Mouse (Mus musculus): Measurements from ENCODE around the gene Dusp3. TPM values are rescaled to one million over a fixed set of nuclear protein-coding genes. Genes with fewer than 3 reads are reported as not detected.

Gene Dusp3
- polyA plus RNA-seq, 1 experiment: 81.1 TPM

DNA sequence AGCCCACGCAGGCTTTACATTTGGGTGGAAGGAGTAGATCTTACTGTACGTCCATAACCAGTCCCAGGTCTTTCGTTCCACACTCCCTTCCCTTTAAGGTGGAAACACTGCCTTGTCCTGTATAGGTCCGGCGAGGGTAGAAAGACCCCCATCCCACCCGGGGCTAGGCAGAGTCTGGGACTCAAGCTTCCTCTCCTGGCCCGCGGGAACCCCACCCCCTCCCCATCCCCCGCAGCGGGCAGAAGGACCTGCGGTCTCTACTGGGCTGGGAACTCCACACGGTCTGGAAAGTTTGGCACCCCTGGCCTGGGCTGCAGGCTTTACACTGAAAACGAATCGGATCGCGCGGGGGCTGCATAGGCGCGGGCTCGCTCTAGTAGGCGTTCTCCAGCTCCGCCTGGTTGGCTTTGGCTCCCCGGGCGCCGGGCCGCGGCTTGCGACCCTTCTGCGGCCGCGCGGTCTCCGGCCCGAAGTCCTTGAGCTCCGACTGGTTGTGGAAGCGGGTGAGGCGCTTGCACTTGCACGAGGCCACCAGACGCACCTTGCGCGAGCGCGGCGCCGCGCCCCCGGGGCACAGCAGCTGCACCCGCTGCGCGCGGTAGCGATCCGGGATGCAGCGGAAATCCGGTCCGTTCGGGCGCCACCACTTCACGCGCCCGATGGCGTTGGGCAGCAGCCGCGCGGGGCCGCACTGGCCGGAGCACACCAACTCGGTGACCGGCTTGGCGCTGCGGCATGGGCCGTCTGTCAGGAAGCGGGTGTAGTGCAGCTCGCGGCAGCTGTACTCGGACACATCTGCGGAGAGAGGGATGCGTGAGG, 23.1 kb downstream of the Dusp3 start:
- H3ac ChIP-seq (ENCODE audit: control insufficient read depth, insufficient read length): no peak overlapping the region
- H3K4me2 ChIP-seq (ENCODE audit: low read depth): no peak overlapping the region
- TF ChIP-seq MYOD1 (IDR thresholded peaks at IDR 0.05; ENCODE audit: control insufficient read depth in 1 of 3, insufficient read length in 2 of 3, low read depth in 2 of 3) (peak in 1 of 3 experiments; percentile 34), TCF3 (IDR thresholded peaks at IDR 0.05; ENCODE audit: insufficient read length, low read depth) (no peak)
- H3K79me2 ChIP-seq (ENCODE audit: control insufficient read depth, insufficient read depth): no peaks in the 10 kb centered on the region
- H3K4me3 ChIP-seq: no peak overlapping the region
- H3K36me3 ChIP-seq (ENCODE audit: control insufficient read depth, insufficient read depth): no peaks in the 10 kb centered on the region
- H3K27me3 ChIP-seq (ENCODE audit: control insufficient read depth, insufficient read depth, insufficient read length): peaks cover 85% of the 10 kb centered on the region

DNA sequence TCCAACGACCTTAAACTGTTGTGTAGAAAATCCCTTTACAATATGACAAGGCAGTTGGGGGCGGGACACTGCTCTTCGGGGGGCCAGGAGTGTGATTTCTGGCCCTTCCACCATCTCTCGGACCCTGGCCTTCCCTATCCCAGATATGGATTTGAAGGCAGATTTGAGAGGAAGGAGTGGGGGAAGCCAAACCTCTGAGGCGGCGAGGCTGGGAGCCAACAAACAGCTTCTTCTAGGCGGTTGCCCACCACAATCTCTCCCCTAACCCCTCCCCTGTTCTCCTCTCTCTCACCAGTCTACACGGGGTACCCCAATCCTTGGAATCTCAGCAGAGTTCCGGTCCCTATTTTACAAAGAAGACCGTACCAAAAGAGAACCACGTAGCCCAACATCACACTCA, 23.8 kb downstream of the Dusp3 start:
- H3ac ChIP-seq (ENCODE audit: control insufficient read depth, insufficient read length): no peak overlapping the region
- H3K79me2 ChIP-seq (ENCODE audit: control insufficient read depth, insufficient read depth): no peaks in the 10 kb centered on the region
- no peak overlapping the region for H3K4me2 ChIP-seq (ENCODE audit: low read depth)
- no peaks in the 10 kb centered on the region for H3K36me3 ChIP-seq (ENCODE audit: control insufficient read depth, insufficient read depth)
- H3K4me3 ChIP-seq: no peak overlapping the region
- H3K27me3 ChIP-seq (ENCODE audit: control insufficient read depth, insufficient read depth, insufficient read length): peaks cover 91% of the 10 kb centered on the region
- TF ChIP-seq MYOD1 (IDR thresholded peaks at IDR 0.05; ENCODE audit: control insufficient read depth in 1 of 3, insufficient read length in 2 of 3, low read depth in 2 of 3) (no peak), MYOG (IDR thresholded peaks at IDR 0.05; ENCODE audit: control insufficient read depth in 1 of 3, insufficient read depth in 1 of 3, insufficient read length in 2 of 3, low read depth in 2 of 3) (no peak), POLR2A (IDR thresholded peaks at IDR 0.05; ENCODE audit: insufficient read length, low read depth) (no peak), REST (IDR thresholded peaks at IDR 0.05; ENCODE audit: insufficient read depth, insufficient read length) (no peak), E2F4 (IDR thresholded peaks at IDR 0.05; ENCODE audit: insufficient read depth) (no peak), TCF3 (IDR thresholded peaks at IDR 0.05; ENCODE audit: insufficient read length, low read depth) (no peak), USF1 (IDR thresholded peaks at IDR 0.05; ENCODE audit: low read depth) (no peak)

DNA sequence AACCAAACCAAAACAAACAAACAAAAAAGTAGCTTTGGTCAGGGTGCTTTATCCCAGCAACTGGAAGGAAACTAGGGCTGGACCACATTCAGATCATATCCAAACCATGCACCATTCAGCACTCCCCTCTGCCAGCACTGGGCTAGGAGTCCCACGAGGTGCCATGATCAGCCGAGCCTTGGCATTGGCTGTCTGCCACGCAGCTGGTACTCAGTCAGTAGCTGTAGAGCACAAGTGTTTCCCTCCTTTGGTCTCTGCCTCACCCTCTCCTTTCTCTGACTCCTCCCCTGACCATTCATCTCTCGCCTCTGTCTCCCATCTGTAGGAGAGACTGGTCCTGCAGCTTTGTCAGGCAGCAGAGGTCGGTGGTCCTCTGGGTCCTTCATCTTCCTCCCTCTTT, 29.3 kb downstream of the Dusp3 start:
- Histone ChIP-seq H3K79me2 (ENCODE audit: control insufficient read depth, insufficient read depth) (no peaks in the 10 kb centered on the region), H3K36me3 (ENCODE audit: control insufficient read depth, insufficient read depth) (no peaks in the 10 kb centered on the region), H3K27me3 (ENCODE audit: control insufficient read depth, insufficient read depth, insufficient read length) (peaks cover 65% of the 10 kb centered on the region), H3K4me2 (ENCODE audit: low read depth) (no peak overlapping the region), H3K4me3 (no peak overlapping the region), H3ac (ENCODE audit: control insufficient read depth, insufficient read length) (no peak overlapping the region)
- TF ChIP-seq MYOG (IDR thresholded peaks at IDR 0.05; ENCODE audit: control insufficient read depth in 1 of 3, insufficient read depth in 1 of 3, insufficient read length in 2 of 3, low read depth in 2 of 3): peak in 2 of 3 experiments; percentile 58 to 82
- TF ChIP-seq MYOD1 (IDR thresholded peaks at IDR 0.05; ENCODE audit: control insufficient read depth in 1 of 3, insufficient read length in 2 of 3, low read depth in 2 of 3): peak in 2 of 3 experiments; percentile 59 to 60
- TF ChIP-seq E2F4 (IDR thresholded peaks at IDR 0.05; ENCODE audit: insufficient read depth): no peak
- TF ChIP-seq TCF3 (IDR thresholded peaks at IDR 0.05; ENCODE audit: insufficient read length, low read depth): no peak

DNA sequence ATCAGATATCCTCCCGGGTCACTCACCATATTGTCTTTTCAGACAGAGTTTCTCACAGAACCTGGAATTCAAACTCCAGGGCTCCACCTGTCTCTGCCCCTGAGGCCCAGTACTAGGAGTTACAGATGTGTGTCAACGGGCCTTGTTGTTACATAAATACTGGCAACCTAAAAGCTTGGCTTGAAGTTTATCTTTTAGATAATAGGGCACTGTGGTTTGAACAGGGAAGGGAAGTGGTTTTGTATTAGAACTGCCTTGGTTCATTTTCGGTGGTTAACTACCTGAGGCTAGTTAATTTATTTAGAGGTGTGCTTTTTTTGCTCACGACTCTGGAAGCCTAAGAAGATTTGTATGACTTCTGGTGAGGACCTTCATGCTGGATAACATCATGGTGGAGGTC, 33.4 kb downstream of the Dusp3 start:
- Histone ChIP-seq H3K79me2 (ENCODE audit: control insufficient read depth, insufficient read depth) (no peaks in the 10 kb centered on the region), H3K27me3 (ENCODE audit: control insufficient read depth, insufficient read depth, insufficient read length) (peaks cover 58% of the 10 kb centered on the region), H3K4me2 (ENCODE audit: low read depth) (peak overlapping the region; percentile 32), H3K4me3 (no peak overlapping the region), H3K36me3 (ENCODE audit: control insufficient read depth, insufficient read depth) (no peaks in the 10 kb centered on the region), H3ac (ENCODE audit: control insufficient read depth, insufficient read length) (no peak overlapping the region)
- TF ChIP-seq USF1 (IDR thresholded peaks at IDR 0.05; ENCODE audit: low read depth) (no peak), MYOG (IDR thresholded peaks at IDR 0.05; ENCODE audit: control insufficient read depth in 1 of 3, insufficient read depth in 1 of 3, insufficient read length in 2 of 3, low read depth in 2 of 3) (no peak), MAX (IDR thresholded peaks at IDR 0.05; ENCODE audit: low read depth) (no peak)

DNA sequence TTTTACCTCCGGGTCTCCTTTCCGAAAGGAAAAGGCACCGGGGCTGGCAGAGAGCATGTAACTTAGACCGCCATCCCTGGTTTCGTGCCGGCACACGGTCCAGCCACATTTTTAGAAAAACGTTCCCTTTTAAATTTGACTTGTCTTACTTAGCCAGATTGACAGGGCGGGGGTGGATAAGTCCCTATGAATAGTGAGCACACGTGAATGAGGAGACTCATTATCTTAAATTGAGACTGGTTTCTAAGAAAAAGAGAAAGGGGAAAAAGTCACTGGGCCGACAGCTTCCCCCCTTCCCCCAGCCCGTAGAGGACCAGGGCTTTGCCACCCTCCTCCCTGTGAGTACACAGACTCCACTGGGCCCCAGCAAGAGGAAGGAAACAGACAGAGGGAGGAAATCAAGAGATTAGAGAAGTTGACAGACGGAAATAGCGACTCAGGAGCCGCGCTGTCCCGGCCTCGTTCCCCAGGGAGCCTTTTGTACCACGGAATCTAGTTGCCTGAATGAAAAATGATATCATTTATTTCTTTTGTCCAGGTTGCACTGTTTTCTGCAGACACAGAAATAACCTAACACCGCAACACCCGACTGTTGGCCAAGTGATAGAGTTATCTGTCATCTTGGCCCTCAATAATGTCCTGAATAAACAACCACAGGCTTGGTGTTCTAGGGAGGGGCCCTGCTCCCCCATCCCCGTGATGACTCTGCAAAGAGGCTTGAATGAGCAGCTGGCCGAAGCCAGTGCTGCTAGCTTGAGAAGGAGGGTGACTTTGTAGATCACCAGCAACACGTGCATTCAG, 34.1 kb downstream of the Dusp3 start:
- Histone ChIP-seq H3K79me2 (ENCODE audit: control insufficient read depth, insufficient read depth) (no peaks in the 10 kb centered on the region), H3K4me3 (no peak overlapping the region), H3K4me2 (ENCODE audit: low read depth) (peak overlapping the region; percentile 32), H3ac (ENCODE audit: control insufficient read depth, insufficient read length) (no peak overlapping the region), H3K36me3 (ENCODE audit: control insufficient read depth, insufficient read depth) (no peaks in the 10 kb centered on the region), H3K27me3 (ENCODE audit: control insufficient read depth, insufficient read depth, insufficient read length) (peaks cover 56% of the 10 kb centered on the region)
- TF ChIP-seq MYOG (IDR thresholded peaks at IDR 0.05; ENCODE audit: control insufficient read depth in 1 of 3, insufficient read depth in 1 of 3, insufficient read length in 2 of 3, low read depth in 2 of 3) (peak in 2 of 3 experiments; percentile 34 to 73), POLR2AphosphoS2 (IDR thresholded peaks at IDR 0.05; ENCODE audit: insufficient read length, low read depth) (no peak), POLR2A (IDR thresholded peaks at IDR 0.05; ENCODE audit: insufficient read length, low read depth) (no peak), MYOD1 (IDR thresholded peaks at IDR 0.05; ENCODE audit: control insufficient read depth in 1 of 3, insufficient read length in 2 of 3, low read depth in 2 of 3) (peak in 1 of 3 experiments; percentile 51)

DNA sequence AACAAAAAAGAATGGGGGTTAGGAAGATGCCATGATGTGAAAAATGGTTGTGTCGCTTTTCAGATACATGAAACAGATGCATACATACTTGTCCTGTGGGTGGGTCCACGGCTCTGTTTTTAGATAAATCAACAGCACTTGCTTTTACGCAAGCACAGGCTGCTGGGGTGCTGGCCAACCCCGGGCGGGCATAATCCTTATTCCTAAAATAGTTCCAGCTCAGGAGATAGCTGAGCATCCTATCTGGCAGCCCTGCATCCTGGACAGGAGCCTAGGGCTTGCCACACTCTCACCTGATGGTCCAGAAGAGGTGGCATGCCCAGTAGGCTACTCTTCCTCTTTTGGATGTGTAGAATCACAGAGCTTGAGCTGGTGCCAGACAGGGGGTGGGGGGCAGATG, 36.8 kb downstream of the Dusp3 start:
- Histone ChIP-seq H3ac (ENCODE audit: control insufficient read depth, insufficient read length) (no peak overlapping the region), H3K4me3 (no peak overlapping the region), H3K27me3 (ENCODE audit: control insufficient read depth, insufficient read depth, insufficient read length) (peaks cover 60% of the 10 kb centered on the region), H3K4me2 (ENCODE audit: low read depth) (no peak overlapping the region), H3K79me2 (ENCODE audit: control insufficient read depth, insufficient read depth) (no peaks in the 10 kb centered on the region), H3K36me3 (ENCODE audit: control insufficient read depth, insufficient read depth) (no peaks in the 10 kb centered on the region)
- no peak for TF ChIP-seq USF1 (IDR thresholded peaks at IDR 0.05; ENCODE audit: low read depth)
- TF ChIP-seq POLR2AphosphoS2 (IDR thresholded peaks at IDR 0.05; ENCODE audit: insufficient read length, low read depth): no peak
- TF ChIP-seq TCF12 (IDR thresholded peaks at IDR 0.05; ENCODE audit: insufficient read depth, poor library complexity, severe bottlenecking): no peak
- no peak for TF ChIP-seq MYOD1 (IDR thresholded peaks at IDR 0.05; ENCODE audit: control insufficient read depth in 1 of 3, insufficient read length in 2 of 3, low read depth in 2 of 3)
- TF ChIP-seq E2F4 (IDR thresholded peaks at IDR 0.05; ENCODE audit: insufficient read depth): no peak
- TF ChIP-seq SRF (IDR thresholded peaks at IDR 0.05; ENCODE audit: control insufficient read depth, insufficient read length, low read depth): no peak
- no peak for TF ChIP-seq POLR2A (IDR thresholded peaks at IDR 0.05; ENCODE audit: insufficient read length, low read depth)
- TF ChIP-seq MAX (IDR thresholded peaks at IDR 0.05; ENCODE audit: low read depth): no peak
- no peak for TF ChIP-seq REST (IDR thresholded peaks at IDR 0.05; ENCODE audit: insufficient read depth, insufficient read length)
- TF ChIP-seq MYOG (IDR thresholded peaks at IDR 0.05; ENCODE audit: control insufficient read depth in 1 of 3, insufficient read depth in 1 of 3, insufficient read length in 2 of 3, low read depth in 2 of 3): no peak
- no peak for TF ChIP-seq CEBPB (IDR thresholded peaks at IDR 0.05; ENCODE audit: insufficient read depth, poor library complexity, severe bottlenecking)
- TF ChIP-seq TCF3 (IDR thresholded peaks at IDR 0.05; ENCODE audit: insufficient read length, low read depth): no peak
